Mouse (Mus musculus) lung, adult 2 months (tissue): Measurements from ENCODE around the gene Zfp426.

ENCODE experiments used
- CTCF ChIP-seq: fragments of 200-500 bp; IDR thresholded peaks from 2 replicates; pipeline ENCODE4 v1.5.1; 2011; ENCODE audit warnings: mild to moderate bottlenecking, low read length, control low read depth; ENCODE audit not compliant: insufficient read depth
- POLR2A ChIP-seq: fragments of 200-500 bp; IDR thresholded peaks from 2 replicates; pipeline ENCODE4 v1.6.1; 2011; ENCODE audit warnings: low read depth, mild to moderate bottlenecking, control low read depth, low read length, borderline replicate concordance; ENCODE audit errors: extremely low read depth

DNA sequence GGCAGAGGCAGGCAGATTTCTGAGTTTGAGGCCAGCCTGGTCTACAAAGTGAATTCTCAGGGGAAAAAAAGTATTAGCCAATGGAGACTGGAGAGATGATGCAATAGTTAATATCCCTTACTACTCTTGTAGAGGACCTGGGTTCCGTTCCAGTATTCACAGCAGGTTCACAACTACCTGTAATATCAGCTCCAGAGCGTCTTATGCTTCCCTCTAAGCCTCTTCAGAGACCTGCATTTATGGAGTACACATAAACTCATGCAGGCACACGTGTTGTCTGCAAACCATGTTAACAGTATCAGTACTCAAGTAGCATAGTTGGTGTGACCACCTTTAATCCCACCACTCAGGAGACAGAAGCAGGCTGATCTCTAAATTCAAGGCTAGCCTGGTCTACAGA, 62.5 kb downstream of the Zfp426 start:
- no peak for TF ChIP-seq POLR2A
- no peak for TF ChIP-seq CTCF
